Mouse (Mus musculus): ENCODE data around the gene Aebp1.

DNA sequence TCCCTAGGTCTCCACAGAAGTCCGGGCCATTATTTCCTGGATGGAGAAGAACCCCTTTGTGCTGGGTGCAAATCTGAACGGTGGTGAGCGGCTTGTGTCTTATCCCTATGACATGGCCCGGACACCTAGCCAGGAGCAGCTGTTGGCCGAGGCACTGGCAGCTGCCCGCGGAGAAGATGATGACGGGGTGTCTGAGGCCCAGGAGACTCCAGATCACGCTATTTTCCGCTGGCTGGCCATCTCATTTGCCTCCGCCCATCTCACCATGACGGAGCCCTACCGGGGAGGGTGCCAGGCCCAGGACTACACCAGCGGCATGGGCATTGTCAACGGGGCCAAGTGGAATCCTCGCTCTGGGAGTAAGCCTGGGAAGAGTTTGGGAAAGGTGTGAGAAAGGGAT, 8.3 kb downstream of the Aebp1 start:
- TF ChIP-seq CTCF (IDR thresholded peaks at IDR 0.05; ENCODE audit: borderline replicate concordance, control insufficient read depth, extremely low read depth, insufficient read depth, low read length, poor library complexity) (no peak), POLR2A (IDR thresholded peaks at IDR 0.05; ENCODE audit: control insufficient read depth, extremely low read depth, insufficient read depth, low read length, poor library complexity) (no peak)
